Mouse (Mus musculus): ENCODE results near the gene Ccdc188. TPM values are rescaled to one million over a fixed set of nuclear protein-coding genes. Genes with fewer than 3 reads are reported as not detected.

Ccdc188 gene
- total and polyA plus RNA-seq, 2 experiments: not detected

GRCm38 (mm10) chr16:18249364-18249967 is 31.8 kb downstream of the Ccdc188 start:
- Histone ChIP-seq H3K27me3 (ENCODE audit: control insufficient read depth, insufficient read depth, low read length) (no peaks in the 10 kb centered on the region), H3K79me2 (ENCODE audit: control insufficient read depth, insufficient read depth, low read length) (peaks cover 10% of the 10 kb centered on the region; the same call in 1 of the 2 replicates), H3K27ac (replicated peaks; ENCODE audit: insufficient read depth, low read depth, low read length) (peak overlapping the region; percentile 26; the same call in 1 of the 2 replicates), H3K4me1 (ENCODE audit: control insufficient read depth, insufficient read depth, low read length) (peaks cover 9% of the 10 kb centered on the region), H3K4me3 (ENCODE audit: insufficient read depth, low read depth, low read length) (peak overlapping the region; percentile 78), H3K9ac (ENCODE audit: low read depth, low read length) (peak overlapping the region; percentile 83), H3K36me3 (ENCODE audit: control insufficient read depth, insufficient read depth, low read length) (peaks cover 26% of the 10 kb centered on the region)
- TF ChIP-seq POLR2A (IDR thresholded peaks at IDR 0.05; ENCODE audit: extremely low read depth, insufficient read depth, low read length): no peak
- no peak for TF ChIP-seq CTCF (IDR thresholded peaks at IDR 0.05; ENCODE audit: low read depth, low read length)
- DNase-seq (ENCODE audit: extremely low read depth, low read depth, low spot score): peak; percentile 25
- WGBS: 3% methylated on average over 27 of the region's 27 CpGs

DNA sequence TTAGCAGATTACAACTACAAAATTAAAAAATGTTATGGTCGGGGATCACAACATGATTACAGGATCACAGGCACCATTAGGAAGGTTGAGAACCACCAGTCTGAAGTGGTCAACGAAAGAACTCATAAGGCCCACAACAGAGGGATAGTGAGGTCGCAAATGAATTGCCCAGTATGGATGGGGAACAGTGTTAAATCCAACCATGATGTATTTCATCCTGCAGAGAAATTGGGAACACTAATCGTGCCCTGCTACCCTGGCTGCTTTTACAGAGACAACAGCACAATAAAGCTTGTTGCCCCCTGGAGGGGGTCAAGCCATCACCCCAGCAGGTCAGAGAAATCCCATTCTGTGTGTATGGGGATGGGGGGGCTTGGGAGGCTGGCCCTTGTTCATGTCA is 32.6 kb downstream of the Ccdc188 start:
- H3K27me3 ChIP-seq (ENCODE audit: control insufficient read depth, insufficient read depth, low read length): no peaks in the 10 kb centered on the region
- H3K79me2 ChIP-seq (ENCODE audit: control insufficient read depth, insufficient read depth, low read length): peaks cover 10% of the 10 kb centered on the region; the same call in 1 of the 2 replicates
- H3K4me3 ChIP-seq (ENCODE audit: insufficient read depth, low read depth, low read length): no peak overlapping the region
- DNase-seq (ENCODE audit: extremely low read depth, low read depth, low spot score): no peak
- WGBS: 61% methylated on average over 4 of the region's 4 CpGs
- peaks cover 9% of the 10 kb centered on the region for H3K4me1 ChIP-seq (ENCODE audit: control insufficient read depth, insufficient read depth, low read length)
- H3K27ac ChIP-seq (replicated peaks; ENCODE audit: insufficient read depth, low read depth, low read length): no peak overlapping the region
- TF ChIP-seq CTCF (IDR thresholded peaks at IDR 0.05; ENCODE audit: low read depth, low read length) (no peak), POLR2A (IDR thresholded peaks at IDR 0.05; ENCODE audit: extremely low read depth, insufficient read depth, low read length) (no peak)
- peaks cover 27% of the 10 kb centered on the region for H3K36me3 ChIP-seq (ENCODE audit: control insufficient read depth, insufficient read depth, low read length)
- no peak overlapping the region for H3K9ac ChIP-seq (ENCODE audit: low read depth, low read length)

- TF ChIP-seq CTCF (IDR thresholded peaks at IDR 0.05; ENCODE audit: low read depth, low read length): no peak
- TF ChIP-seq POLR2A (IDR thresholded peaks at IDR 0.05; ENCODE audit: extremely low read depth, insufficient read depth, low read length): no peak
- Histone ChIP-seq H3K27ac (replicated peaks; ENCODE audit: insufficient read depth, low read depth, low read length) (no peak overlapping the region), H3K9ac (ENCODE audit: low read depth, low read length) (no peak overlapping the region), H3K4me1 (ENCODE audit: control insufficient read depth, insufficient read depth, low read length) (peaks cover 9% of the 10 kb centered on the region), H3K79me2 (ENCODE audit: control insufficient read depth, insufficient read depth, low read length) (peaks cover 10% of the 10 kb centered on the region; the same call in 1 of the 2 replicates), H3K4me3 (ENCODE audit: insufficient read depth, low read depth, low read length) (no peak overlapping the region), H3K27me3 (ENCODE audit: control insufficient read depth, insufficient read depth, low read length) (no peaks in the 10 kb centered on the region), H3K36me3 (ENCODE audit: control insufficient read depth, insufficient read depth, low read length) (peaks cover 29% of the 10 kb centered on the region)
- 80% methylated on average over 10 of the region's 10 CpGs for WGBS
- no peak for DNase-seq (ENCODE audit: extremely low read depth, low read depth, low spot score)
Observed at GRCm38 (mm10) chr16:18250828-18251790, 33.4 kb downstream of the Ccdc188 start.

GRCm38 (mm10) chr16:18252736-18253135 is 35.1 kb downstream of the Ccdc188 start:
- Histone ChIP-seq H3K79me2 (ENCODE audit: control insufficient read depth, insufficient read depth, low read length) (peaks cover 10% of the 10 kb centered on the region; the same call in 1 of the 2 replicates), H3K4me3 (ENCODE audit: insufficient read depth, low read depth, low read length) (no peak overlapping the region), H3K4me1 (ENCODE audit: control insufficient read depth, insufficient read depth, low read length) (peaks cover 7% of the 10 kb centered on the region), H3K36me3 (ENCODE audit: control insufficient read depth, insufficient read depth, low read length) (peaks cover 38% of the 10 kb centered on the region), H3K27me3 (ENCODE audit: control insufficient read depth, insufficient read depth, low read length) (no peaks in the 10 kb centered on the region), H3K9ac (ENCODE audit: low read depth, low read length) (no peak overlapping the region), H3K27ac (replicated peaks; ENCODE audit: insufficient read depth, low read depth, low read length) (no peak overlapping the region)
- TF ChIP-seq POLR2A (IDR thresholded peaks at IDR 0.05; ENCODE audit: extremely low read depth, insufficient read depth, low read length): no peak
- TF ChIP-seq CTCF (IDR thresholded peaks at IDR 0.05; ENCODE audit: low read depth, low read length): no peak
- 85% methylated on average over 6 of the region's 6 CpGs for WGBS
- no peak for DNase-seq (ENCODE audit: extremely low read depth, low read depth, low spot score)

DNA sequence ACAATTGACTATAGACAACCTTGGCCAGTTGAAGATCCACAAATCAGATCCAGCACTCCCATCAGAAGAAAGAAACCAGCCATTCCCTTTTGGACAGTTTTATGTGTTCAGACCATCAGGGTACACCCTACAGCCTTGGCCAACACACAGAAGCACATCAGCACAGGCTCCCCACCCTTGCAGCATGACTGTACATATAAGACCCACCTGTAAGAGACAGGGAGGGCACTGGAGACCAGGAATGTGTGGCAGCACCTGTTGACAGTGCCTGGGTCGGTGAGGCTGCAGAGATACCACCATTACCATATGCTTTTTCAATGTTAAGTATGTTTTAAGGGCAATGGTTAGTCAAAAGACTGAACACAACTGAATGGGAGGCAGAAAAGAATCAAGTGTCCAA is 36.2 kb downstream of the Ccdc188 start:
- Histone ChIP-seq H3K27me3 (ENCODE audit: control insufficient read depth, insufficient read depth, low read length) (no peaks in the 10 kb centered on the region), H3K9ac (ENCODE audit: low read depth, low read length) (no peak overlapping the region), H3K79me2 (ENCODE audit: control insufficient read depth, insufficient read depth, low read length) (peaks cover 5% of the 10 kb centered on the region; the same call in 1 of the 2 replicates), H3K4me1 (ENCODE audit: control insufficient read depth, insufficient read depth, low read length) (peaks cover 7% of the 10 kb centered on the region), H3K27ac (replicated peaks; ENCODE audit: insufficient read depth, low read depth, low read length) (no peak overlapping the region), H3K36me3 (ENCODE audit: control insufficient read depth, insufficient read depth, low read length) (peaks cover 46% of the 10 kb centered on the region), H3K4me3 (ENCODE audit: insufficient read depth, low read depth, low read length) (no peak overlapping the region)
- WGBS: 89% methylated on average over 1 of the region's 1 CpGs
- DNase-seq (ENCODE audit: extremely low read depth, low read depth, low spot score): no peak
- TF ChIP-seq POLR2A (IDR thresholded peaks at IDR 0.05; ENCODE audit: extremely low read depth, insufficient read depth, low read length) (no peak), CTCF (IDR thresholded peaks at IDR 0.05; ENCODE audit: low read depth, low read length) (no peak)
